Comparison of ENCODE assay signal across 14 mouse cellular contexts in the genomic region with DNA sequence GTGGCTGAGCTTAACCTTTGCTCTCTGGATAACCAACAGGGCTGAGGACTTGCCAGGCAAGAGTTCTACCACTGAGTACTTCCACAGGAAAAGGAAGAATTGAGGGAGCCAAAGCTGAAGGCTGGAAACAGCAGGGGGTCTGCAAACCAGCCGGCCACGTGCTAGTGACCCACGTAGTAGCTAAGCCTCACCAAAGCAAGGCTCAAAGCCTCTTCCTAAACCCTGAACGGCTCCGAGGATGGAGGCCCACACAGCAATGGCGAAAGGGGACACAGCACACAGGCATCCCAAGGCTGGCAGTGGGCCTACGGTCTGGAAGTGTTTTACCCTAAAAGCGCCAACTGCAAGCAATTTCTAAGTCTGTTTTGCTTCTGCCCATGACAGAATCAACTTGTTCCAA. TPM values are rescaled to one million over a fixed set of nuclear protein-coding genes. Genes with fewer than 3 reads are reported as not detected.
DNase-seq lines count a peak whose midpoint lies in the region; ATAC-seq and TF ChIP-seq lines count a peak whose summit lies in the region.
"Had no signal": no experiment of that assay in that cellular context is flagged by ENCODE, and none has a peak within 500 bp of the region (broad histone marks: within the 10 kb centered on the region; RNA-seq: fewer than 3 reads in every experiment).

No protein-coding gene starts in this region.

- no peak overlapping the region for H3K4me3 ChIP-seq in heart, embryonic 10.5 days
- no peak overlapping the region for H3K4me3 ChIP-seq in embryonic facial prominence, embryonic 11.5 days (ENCODE audit: low read depth, low read length)
- no peak overlapping the region for H3K4me3 ChIP-seq in stomach, postnatal 0 days (ENCODE audit: low read depth, low read length)
- H3K4me3 ChIP-seq: lung, embryonic 15.5 days; midbrain, embryonic 12.5 days; neural tube, embryonic 15.5 days had no signal

- WGBS in heart, embryonic 10.5 days = 64% methylated on average over 8 of the region's 8 CpGs
- 50% methylated on average over 8 of the region's 8 CpGs for WGBS in embryonic facial prominence, embryonic 11.5 days
- WGBS in stomach, postnatal 0 days = 55% methylated on average over 8 of the region's 8 CpGs

- no peak overlapping the region for H3K9ac ChIP-seq in embryonic facial prominence, embryonic 11.5 days (replicated peaks; ENCODE audit: low read length)
- no peak overlapping the region for H3K9ac ChIP-seq in stomach, postnatal 0 days (ENCODE audit: low read length)
- H3K9ac ChIP-seq: lung, embryonic 15.5 days; midbrain, embryonic 12.5 days; neural tube, embryonic 15.5 days had no signal

- no peaks in the 10 kb centered on the region for H3K27me3 ChIP-seq in heart, embryonic 10.5 days (ENCODE audit: insufficient read depth, poor library complexity, severe bottlenecking)
- H3K27me3 ChIP-seq in embryonic facial prominence, embryonic 11.5 days (ENCODE audit: control insufficient read depth, insufficient read depth, low read length) = no peaks in the 10 kb centered on the region
- no peaks in the 10 kb centered on the region for H3K27me3 ChIP-seq in stomach, postnatal 0 days (ENCODE audit: control insufficient read depth, insufficient read depth, low read length)
- H3K27me3 ChIP-seq: lung, embryonic 15.5 days; midbrain, embryonic 12.5 days; neural tube, embryonic 15.5 days had no signal

- DNase-seq in heart, adult 11 months = peak; percentile 51
- DNase-seq in heart, embryonic 10.5 days (ENCODE audit: low spot score) = no peak
- peak; percentile 60 to 63 for DNase-seq in right cerebral cortex, postnatal 10 days (ENCODE audit: low spot score in 2 of 2)
- DNase-seq in right cerebral cortex, adult 18-20 months = no peak
- DNase-seq in embryonic facial prominence, embryonic 11.5 days (ENCODE audit: low spot score) = peak; percentile 13
- no peak for DNase-seq in stomach, postnatal 0 days (ENCODE audit: low spot score)
- no peak for DNase-seq in gastrocnemius, postnatal 10 days
- no peak for DNase-seq in kidney, postnatal 14 days
- DNase-seq: adrenal gland, adult 8-10 months; heart, postnatal 4 days had no signal

- no peaks in the 10 kb centered on the region for H3K36me3 ChIP-seq in heart, embryonic 10.5 days
- no peaks in the 10 kb centered on the region for H3K36me3 ChIP-seq in embryonic facial prominence, embryonic 11.5 days (replicated peaks; ENCODE audit: control insufficient read depth, insufficient read depth, low read depth, low read length)
- no peaks in the 10 kb centered on the region for H3K36me3 ChIP-seq in stomach, postnatal 0 days (ENCODE audit: control insufficient read depth, insufficient read depth, low read length)
- H3K36me3 ChIP-seq: lung, embryonic 15.5 days had no signal

- H3K9me3 ChIP-seq in heart, embryonic 10.5 days = no peaks in the 10 kb centered on the region
- H3K9me3 ChIP-seq in embryonic facial prominence, embryonic 11.5 days (replicated peaks; ENCODE audit: control insufficient read depth, low read length) = no peaks in the 10 kb centered on the region
- no peaks in the 10 kb centered on the region for H3K9me3 ChIP-seq in stomach, postnatal 0 days (ENCODE audit: control insufficient read depth, low read length)
- H3K9me3 ChIP-seq: lung, embryonic 15.5 days; neural tube, embryonic 15.5 days had no signal

- peaks cover 4% of the 10 kb centered on the region for H3K4me1 ChIP-seq in heart, embryonic 10.5 days
- no peaks in the 10 kb centered on the region for H3K4me1 ChIP-seq in embryonic facial prominence, embryonic 11.5 days (ENCODE audit: control insufficient read depth, insufficient read depth, low read length)
- no peaks in the 10 kb centered on the region for H3K4me1 ChIP-seq in stomach, postnatal 0 days (replicated peaks; ENCODE audit: control insufficient read depth, insufficient read depth)
- H3K4me1 ChIP-seq: lung, embryonic 15.5 days had no signal

- H3K27ac ChIP-seq in heart, embryonic 10.5 days = no peak overlapping the region
- no peak overlapping the region; the same call in 1 of the 2 replicates for H3K27ac ChIP-seq in embryonic facial prominence, embryonic 11.5 days (replicated peaks; ENCODE audit: low read depth, low read length)
- peak overlapping the region; percentile 73 for H3K27ac ChIP-seq in stomach, postnatal 0 days (replicated peaks)
- H3K27ac ChIP-seq: kidney, postnatal 0 days; lung, embryonic 15.5 days; midbrain, embryonic 12.5 days; neural tube, embryonic 15.5 days had no signal

- ATAC-seq in embryonic facial prominence, embryonic 11.5 days (replicated peaks; ENCODE audit: insufficient number of reproducible peaks, low FRiP score, low TSS enrichment, low read depth) = no peak
- peak; percentile 8; the same call in 1 of the 2 replicates for ATAC-seq in stomach, postnatal 0 days (ENCODE audit: low FRiP score, low TSS enrichment)

- H3K4me2 ChIP-seq in embryonic facial prominence, embryonic 11.5 days (ENCODE audit: low read depth, low read length) = no peak overlapping the region
- H3K4me2 ChIP-seq in stomach, postnatal 0 days (replicated peaks; ENCODE audit: low read depth) = no peak overlapping the region
- H3K4me2 ChIP-seq: lung, embryonic 15.5 days; midbrain, embryonic 12.5 days; neural tube, embryonic 15.5 days had no signal

- TF ChIP-seq CTCF in stomach, postnatal 0 days (IDR thresholded peaks at IDR 0.05; ENCODE audit: low read depth) = no peak

- TF ChIP-seq EP300 in stomach, postnatal 0 days (optimal IDR thresholded peaks at IDR 0.05) = no peak

RNA-seq across cellular contexts. Expression of a gene that starts 23.1 kb away (rescaled TPM):
- polyA plus RNA-seq in heart, embryonic 10.5 days (2016; fragmentation: Nextera tagmentation; extraction: Ambion mirVana) = 3.7 and 4.0 TPM in 2 replicates
- polyA plus RNA-seq in embryonic facial prominence, embryonic 11.5 days (2014; fragmentation: Nextera tagmentation; extraction: Ambion mirVana) = 10.6 and 12.0 TPM in 2 replicates
- polyA plus RNA-seq in stomach, postnatal 0 days (2015; fragmentation: Nextera tagmentation; extraction: Ambion mirVana) = 2.0 and 2.3 TPM in 2 replicates
- total RNA-seq in gastrocnemius, postnatal 10 days (2021) = 1 to 10 TPM; 3.7 to 6.2 TPM

Comparison
In these comparisons a context has a peak if more than half of its experiments do, and no peak if none do; other contexts are left out.
1. DNase-seq: peak in heart, adult 11 months (single experiment), right cerebral cortex, postnatal 10 days (2 of 2) and embryonic facial prominence, embryonic 11.5 days (single experiment); none in heart, embryonic 10.5 days (single experiment), right cerebral cortex, adult 18-20 months (single experiment), stomach, postnatal 0 days (single experiment), gastrocnemius, postnatal 10 days (single experiment) and kidney, postnatal 14 days (single experiment).